ENCODE assay signal across 8 mouse cellular contexts in the genomic region with DNA sequence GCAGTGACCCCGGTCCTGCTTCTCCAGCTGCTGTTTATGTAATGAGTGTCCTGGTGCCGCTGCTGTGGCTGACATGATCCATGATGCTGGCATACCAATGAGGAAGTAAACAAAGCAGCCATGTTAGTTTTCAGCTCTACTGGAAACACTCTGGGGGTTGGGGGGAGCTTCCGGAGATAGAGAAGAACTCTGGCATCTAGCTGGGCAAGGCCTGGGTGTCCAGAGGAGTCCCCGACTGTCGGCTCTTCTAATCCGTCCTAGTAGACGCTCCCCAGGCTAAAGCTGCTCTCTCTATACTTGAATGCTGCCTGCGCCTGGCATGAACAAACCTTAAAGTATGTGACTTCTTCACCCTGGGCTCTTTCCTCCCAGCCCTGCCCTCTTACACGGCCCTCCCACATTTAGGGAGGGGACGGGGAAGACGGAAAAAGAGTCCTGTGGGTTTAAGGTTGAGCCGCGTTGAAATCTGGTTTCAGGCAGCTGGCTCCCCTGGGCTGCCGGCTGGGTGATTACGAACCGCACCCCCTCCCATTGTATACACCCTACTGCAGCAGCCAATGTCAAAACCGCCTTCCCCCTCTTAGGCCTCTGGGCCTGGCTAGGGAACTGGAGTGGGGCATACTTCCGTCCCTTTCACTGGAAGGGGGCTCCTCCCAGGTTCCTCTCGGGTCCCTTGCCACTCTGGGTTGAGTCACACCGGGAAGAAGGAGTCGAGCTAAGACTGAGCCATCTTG. TPM values are rescaled to one million over a fixed set of nuclear protein-coding genes. Genes with fewer than 3 reads are reported as not detected.
A peak's percentile ranks its signal among the peaks of the same experiment; 100 is the strongest.
DNase-seq lines count a peak whose midpoint lies in the region; ATAC-seq lines count a peak whose summit lies in the region.

No protein-coding gene starts in this region.

- DNase-seq in CD4-positive helper T cell, adult 2 months (ENCODE audit: low read depth, low spot score), result peak; percentile 92
- peak; percentile 96 for DNase-seq in R1 (ENCODE audit: low read depth, low spot score)
- DNase-seq in lung, postnatal 25 days (ENCODE audit: low spot score), result peak; percentile 92
- peak; percentile 71 for DNase-seq in retina, embryonic 14.5 days (ENCODE audit: low spot score)
- DNase-seq in yolk sac, embryonic 10.5 days (ENCODE audit: low spot score), result peak; percentile 78

- WGBS in embryonic facial prominence, embryonic 12.5 days, result under 1% methylated on average over 21 of the region's 21 CpGs
- WGBS in heart, embryonic 12.5 days, result 0% methylated on average over 21 of the region's 21 CpGs
- WGBS in kidney, embryonic 15.5 days, result under 1% methylated on average over 21 of the region's 21 CpGs

- peak; percentile 5; the same call in 1 of the 2 replicates for ATAC-seq in embryonic facial prominence, embryonic 12.5 days (ENCODE audit: insufficient number of reproducible peaks, insufficient read depth, low FRiP score, low TSS enrichment)
- ATAC-seq in heart, embryonic 12.5 days (ENCODE audit: insufficient number of reproducible peaks, low FRiP score), result peak; percentile 37
- peak; percentile 30 for ATAC-seq in kidney, embryonic 15.5 days (replicated peaks; ENCODE audit: low FRiP score)

- peak overlapping the region; percentile 89 for H3K4me2 ChIP-seq in embryonic facial prominence, embryonic 12.5 days (replicated peaks)
- H3K4me2 ChIP-seq in heart, embryonic 12.5 days, result peak overlapping the region; percentile 83
- peak overlapping the region; percentile 75 for H3K4me2 ChIP-seq in kidney, embryonic 15.5 days

- peak overlapping the region; percentile 97 for H3K9ac ChIP-seq in embryonic facial prominence, embryonic 12.5 days
- H3K9ac ChIP-seq in heart, embryonic 12.5 days, result peak overlapping the region; percentile 100
- peak overlapping the region; percentile 99 for H3K9ac ChIP-seq in kidney, embryonic 15.5 days

- H3K4me1 ChIP-seq in embryonic facial prominence, embryonic 12.5 days, result peaks cover 50% of the 10 kb centered on the region
- peaks cover 47% of the 10 kb centered on the region for H3K4me1 ChIP-seq in heart, embryonic 12.5 days (replicated peaks)
- peaks cover 50% of the 10 kb centered on the region for H3K4me1 ChIP-seq in kidney, embryonic 15.5 days

- H3K9me3 ChIP-seq in embryonic facial prominence, embryonic 12.5 days, result no peaks in the 10 kb centered on the region
- no peaks in the 10 kb centered on the region for H3K9me3 ChIP-seq in heart, embryonic 12.5 days (replicated peaks)
- H3K9me3 ChIP-seq in kidney, embryonic 15.5 days (replicated peaks), result no peaks in the 10 kb centered on the region

- H3K4me3 ChIP-seq in embryonic facial prominence, embryonic 12.5 days, result peak overlapping the region; percentile 92
- H3K4me3 ChIP-seq in heart, embryonic 12.5 days, result peak overlapping the region; percentile 96
- H3K4me3 ChIP-seq in kidney, embryonic 15.5 days (replicated peaks), result peak overlapping the region; percentile 95

- no peaks in the 10 kb centered on the region for H3K27me3 ChIP-seq in embryonic facial prominence, embryonic 12.5 days
- no peaks in the 10 kb centered on the region for H3K27me3 ChIP-seq in heart, embryonic 12.5 days (replicated peaks)
- no peaks in the 10 kb centered on the region for H3K27me3 ChIP-seq in kidney, embryonic 15.5 days

- peaks cover 30% of the 10 kb centered on the region for H3K36me3 ChIP-seq in embryonic facial prominence, embryonic 12.5 days
- H3K36me3 ChIP-seq in heart, embryonic 12.5 days, result peaks cover 31% of the 10 kb centered on the region
- peaks cover 39% of the 10 kb centered on the region for H3K36me3 ChIP-seq in kidney, embryonic 15.5 days

- H3K27ac ChIP-seq in embryonic facial prominence, embryonic 12.5 days, result peak overlapping the region; percentile 99
- H3K27ac ChIP-seq in heart, embryonic 12.5 days (ENCODE audit: poor library complexity, severe bottlenecking), result peak overlapping the region; percentile 99
- peak overlapping the region; percentile 100 for H3K27ac ChIP-seq in kidney, embryonic 15.5 days

RNA-seq across cellular contexts. Expression of a gene that starts 2.0 kb away (rescaled TPM):
- polyA plus RNA-seq in embryonic facial prominence, embryonic 12.5 days (2016; fragmentation: Nextera tagmentation; extraction: Ambion mirVana), result 22.4 and 23.5 TPM in 2 replicates
- 24.1 and 24.2 TPM in 2 replicates for polyA plus RNA-seq in heart, embryonic 12.5 days (2016; fragmentation: Nextera tagmentation; extraction: Ambion mirVana)
- polyA plus RNA-seq in kidney, embryonic 15.5 days (2015; fragmentation: Nextera tagmentation; extraction: Ambion mirVana), result 24.6 and 28.7 TPM in 2 replicates

Comparison
In these comparisons a context has a peak if more than half of its experiments do, and no peak if none do; other contexts are left out.
1. Peak in every context shown above with its lines: DNase-seq, ATAC-seq, H3K4me3 ChIP-seq and H3K27ac ChIP-seq.